ENCODE assay signal across 31 mouse cellular contexts in genomic region chr9:84906244-84906643, GRCm38 (mm10).
DNase-seq lines count a peak whose midpoint lies in the region; ATAC-seq and TF ChIP-seq lines count a peak whose summit lies in the region.
"Had no signal": no experiment of that assay in that cellular context is flagged by ENCODE, and none has a peak within 500 bp of the region (broad histone marks: within the 10 kb centered on the region; RNA-seq: fewer than 3 reads in every experiment).

No protein-coding gene starts in this region.

- no peak for TF ChIP-seq CTCF in kidney, adult 2 months (conservative IDR thresholded peaks at IDR 0.05; ENCODE audit: insufficient read depth, insufficient read length, low read depth, low read length)

- no peaks in the 10 kb centered on the region for H3K36me3 ChIP-seq in kidney, adult 2 months (ENCODE audit: control insufficient read depth, insufficient read depth, low read length)
- H3K36me3 ChIP-seq: embryonic facial prominence, embryonic 13.5 days; forebrain, embryonic 10.5 days; forebrain, embryonic 15.5 days; hindbrain, embryonic 10.5 days; hindbrain, embryonic 15.5 days; limb, embryonic 12.5 days; liver, embryonic 15.5 days had no signal

- WGBS in kidney, adult 2 months = 41% methylated on average over 3 of the region's 3 CpGs

- no peak overlapping the region for H3K27ac ChIP-seq in kidney, adult 2 months (ENCODE audit: insufficient read depth, low read depth, low read length)
- H3K27ac ChIP-seq: embryonic facial prominence, embryonic 13.5 days; forebrain, embryonic 10.5 days; forebrain, embryonic 15.5 days; hindbrain, embryonic 10.5 days; hindbrain, embryonic 15.5 days; layer of hippocampus, adult 2 months; left cerebral cortex, adult 2 months; limb, embryonic 12.5 days; liver, embryonic 15.5 days; stomach, postnatal 0 days had no signal

- no peak for ATAC-seq in CD4-positive, CD25-positive, alpha-beta regulatory T cell, adult 4 months
- ATAC-seq: forebrain, embryonic 15.5 days; inflammation-experienced regulatory T-cells, adult 6 months; midbrain, embryonic 16.5 days; Patski had no signal

- H3K4me1 ChIP-seq in kidney, adult 2 months (ENCODE audit: control insufficient read depth, insufficient read depth, low read length) = no peaks in the 10 kb centered on the region
- H3K4me1 ChIP-seq: embryonic facial prominence, embryonic 13.5 days; forebrain, embryonic 10.5 days; forebrain, embryonic 15.5 days; hindbrain, embryonic 10.5 days; hindbrain, embryonic 15.5 days; liver, embryonic 15.5 days had no signal

- no peaks in the 10 kb centered on the region for H3K27me3 ChIP-seq in kidney, adult 2 months (replicated peaks; ENCODE audit: control insufficient read depth, insufficient read depth, low read length)
- H3K27me3 ChIP-seq: embryonic facial prominence, embryonic 13.5 days; forebrain, embryonic 15.5 days; hindbrain, embryonic 15.5 days; limb, embryonic 12.5 days; liver, embryonic 15.5 days had no signal

- H3K4me3 ChIP-seq in kidney, adult 2 months (ENCODE audit: insufficient read depth, low read depth, low read length) = no peak overlapping the region
- H3K4me3 ChIP-seq: embryonic facial prominence, embryonic 13.5 days; forebrain, embryonic 10.5 days; forebrain, embryonic 15.5 days; hindbrain, embryonic 10.5 days; hindbrain, embryonic 15.5 days; layer of hippocampus, adult 2 months; left cerebral cortex, adult 2 months; limb, embryonic 12.5 days; liver, embryonic 15.5 days had no signal

- DNase-seq in adrenal gland, adult 2 months = peak; percentile 15
- no peak for DNase-seq in adrenal gland, adult 8-10 months
- DNase-seq in gastrocnemius, postnatal 25 days = peak; percentile 6
- DNase-seq in gastrocnemius, postnatal 10 days = no peak
- peak; percentile 2 for DNase-seq in kidney, postnatal 14 days
- no peak for DNase-seq in kidney, adult 2 months
- DNase-seq: cerebellum, adult 11 months; cerebellum, adult 9-10 months; cerebellum, postnatal 36 days; embryo, embryonic 11 days; heart, postnatal 14 days; kidney, adult 18-20 months; lung, embryonic 14.5 days; lung, postnatal 36 days; right cerebral cortex, postnatal 25 days; thymus, adult 18-20 months; thymus, postnatal 25 days had no signal

- TF ChIP-seq POLR2A in kidney, adult 2 months (IDR thresholded peaks at IDR 0.05; ENCODE audit: low read depth, low read length) = no peak

Comparison
In these comparisons a context has a peak if more than half of its experiments do, and no peak if none do; other contexts are left out.
1. DNase-seq: peak in adrenal gland, adult 2 months (single experiment), gastrocnemius, postnatal 25 days (single experiment) and kidney, postnatal 14 days (single experiment); none in adrenal gland, adult 8-10 months (single experiment), gastrocnemius, postnatal 10 days (single experiment) and kidney, adult 2 months (single experiment).